Mouse (Mus musculus): ENCODE results near the gene Ddx1. TPM values are rescaled to one million over a fixed set of nuclear protein-coding genes. Genes with fewer than 3 reads are reported as not detected.
"Not testable (repeated sequence)": the region's sequence is repeated elsewhere in the genome, so short reads cannot be mapped to it uniquely, and the experiment has no call there.

Gene Ddx1
- total RNA-seq, 2 experiments from 2014 or later = 96.7 to 97.1 TPM

- DNase-seq = no peak
- intact Hi-C loops (cut with DNase I; ENCODE audit: low total_unique reads) = loop anchor here (5.0 kb wide), 1 partner anchor 587 kb away; no protein-coding TSS in a partner anchor
Observed at GRCm38 (mm10) chr12:13208983-13209451, 40.0 kb downstream of the Ddx1 start.

- no peak for DNase-seq
- intact Hi-C loops (cut with DNase I; ENCODE audit: low total_unique reads) = loop anchor here (5.0 kb wide), 1 partner anchor 586 kb away; no protein-coding TSS in a partner anchor
Observed at GRCm38 (mm10) chr12:13208517-13208916, 40.5 kb downstream of the Ddx1 start.

GRCm38 (mm10) chr12:13207099-13207498 lies 41.9 kb downstream of the Ddx1 start:
- no peak for DNase-seq
- intact Hi-C loops (cut with DNase I; ENCODE audit: low total_unique reads) = loop anchor here (5.0 kb wide), 1 partner anchor 585 kb away; no protein-coding TSS in a partner anchor

- DNase-seq = no peak
- intact Hi-C loops (cut with DNase I; ENCODE audit: low total_unique reads) = loop anchor here (5.0 kb wide), 1 partner anchor 583 kb away; no protein-coding TSS in a partner anchor
Observed at GRCm38 (mm10) chr12:13205733-13206132, 43.3 kb downstream of the Ddx1 start.

- no peak for DNase-seq
- intact Hi-C loops (cut with DNase I; ENCODE audit: low total_unique reads) = no loop called here
Observed at GRCm38 (mm10) chr12:13202322-13202721, 46.7 kb downstream of the Ddx1 start.

- DNase-seq = no peak
- intact Hi-C loops (cut with DNase I; ENCODE audit: low total_unique reads) = no loop called here
Observed at GRCm38 (mm10) chr12:13200576-13200975, 48.4 kb downstream of the Ddx1 start.

GRCm38 (mm10) chr12:13199338-13200301 lies 49.4 kb downstream of the Ddx1 start:
- no peak for DNase-seq
- intact Hi-C loops (cut with DNase I; ENCODE audit: low total_unique reads) = no loop called here

- intact Hi-C loops (cut with DNase I; ENCODE audit: low total_unique reads) = no loop called here
Observed at GRCm38 (mm10) chr12:13198157-13198556, 50.9 kb downstream of the Ddx1 start.

GRCm38 (mm10) chr12:13196146-13196545 lies 52.9 kb downstream of the Ddx1 start:
- intact Hi-C loops (cut with DNase I; ENCODE audit: low total_unique reads) = no loop called here
- DNase-seq = no peak

More at GRCm38 (mm10) chr12:13198157-13198556, 50.9 kb downstream of the Ddx1 start:
- no peak for DNase-seq

GRCm38 (mm10) chr12:13195506-13195905 lies 53.5 kb downstream of the Ddx1 start:
- intact Hi-C loops (cut with DNase I; ENCODE audit: low total_unique reads) = no loop called here

GRCm38 (mm10) chr12:13188059-13188700 lies 60.8 kb downstream of the Ddx1 start:
- no peak for DNase-seq
- intact Hi-C loops (cut with DNase I; ENCODE audit: low total_unique reads) = no loop called here

More at GRCm38 (mm10) chr12:13195506-13195905, 53.5 kb downstream of the Ddx1 start:
- DNase-seq = no peak

GRCm38 (mm10) chr12:13186209-13186608 lies 62.8 kb downstream of the Ddx1 start:
- no peak for DNase-seq
- intact Hi-C loops (cut with DNase I; ENCODE audit: low total_unique reads) = no loop called here

GRCm38 (mm10) chr12:13184873-13185361 lies 64.1 kb downstream of the Ddx1 start:
- intact Hi-C loops (cut with DNase I; ENCODE audit: low total_unique reads) = no loop called here
- DNase-seq = no peak

GRCm38 (mm10) chr12:13184136-13184535 lies 64.9 kb downstream of the Ddx1 start:
- DNase-seq; intact Hi-C loops (cut with DNase I; ENCODE audit: low total_unique reads): not testable (repeated sequence)

- DNase-seq = no peak
- intact Hi-C loops (cut with DNase I; ENCODE audit: low total_unique reads) = no loop called here
Observed at GRCm38 (mm10) chr12:13182220-13182619, 66.8 kb downstream of the Ddx1 start.

GRCm38 (mm10) chr12:13181721-13182120 lies 67.3 kb downstream of the Ddx1 start:
- DNase-seq = no peak
- intact Hi-C loops (cut with DNase I; ENCODE audit: low total_unique reads) = no loop called here

GRCm38 (mm10) chr12:13180715-13181335 lies 68.2 kb downstream of the Ddx1 start:
- intact Hi-C loops (cut with DNase I; ENCODE audit: low total_unique reads) = no loop called here
- DNase-seq = no peak

- no peak for DNase-seq
- intact Hi-C loops (cut with DNase I; ENCODE audit: low total_unique reads) = no loop called here
Observed at GRCm38 (mm10) chr12:13180332-13180714, 68.7 kb downstream of the Ddx1 start.

GRCm38 (mm10) chr12:13177606-13178005 lies 71.4 kb downstream of the Ddx1 start:
- DNase-seq = peak; percentile 33
- intact Hi-C loops (cut with DNase I; ENCODE audit: low total_unique reads) = no loop called here

GRCm38 (mm10) chr12:13176927-13177326 lies 72.1 kb downstream of the Ddx1 start:
- intact Hi-C loops (cut with DNase I; ENCODE audit: low total_unique reads) = no loop called here
- no peak for DNase-seq

Measured in gastrocnemius, postnatal 14 days (tissue).